Comparison of ENCODE assay signal across 10 mouse cellular contexts in the genomic region with DNA sequence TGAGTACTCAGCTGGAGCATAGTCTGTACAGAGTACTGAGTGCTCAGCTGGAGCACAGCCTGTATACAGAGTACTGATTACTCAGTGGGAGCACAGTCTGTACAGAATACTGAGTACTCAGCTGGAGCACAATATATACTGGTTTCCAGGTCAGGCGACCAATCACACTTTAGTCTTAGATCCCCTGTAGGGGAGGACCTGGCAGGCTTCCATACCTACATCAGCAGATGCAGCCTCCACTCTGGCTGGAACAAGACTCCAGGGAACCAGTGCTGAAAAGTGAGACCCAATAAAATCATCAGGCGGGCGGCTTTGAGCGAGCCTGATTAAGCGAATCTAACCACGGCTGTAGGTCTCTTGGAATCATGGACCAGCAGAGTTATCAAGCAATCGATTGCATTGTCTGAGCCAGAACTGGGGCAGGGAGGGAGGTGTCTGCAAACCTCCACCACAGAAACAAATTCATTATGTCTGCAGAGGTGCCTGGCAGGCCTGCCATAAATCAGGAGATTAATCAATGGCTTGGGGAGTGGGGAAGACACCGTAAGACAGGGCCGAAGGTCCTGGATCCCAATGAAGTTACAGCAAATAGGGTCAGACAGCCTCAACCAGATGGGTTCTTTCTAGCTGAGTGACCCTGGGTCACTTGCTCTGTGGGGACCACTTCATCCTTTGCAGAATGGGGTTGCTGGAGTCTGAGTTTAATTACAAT. TPM values are rescaled to one million over a fixed set of nuclear protein-coding genes. Genes with fewer than 3 reads are reported as not detected.
DNase-seq lines count a peak whose midpoint lies in the region; ATAC-seq and TF ChIP-seq lines count a peak whose summit lies in the region.
"Had no signal": no experiment of that assay in that cellular context is flagged by ENCODE, and none has a peak within 500 bp of the region (broad histone marks: within the 10 kb centered on the region; RNA-seq: fewer than 3 reads in every experiment).

No protein-coding gene starts in this region.

- H3K27ac ChIP-seq in midbrain, embryonic 10.5 days (replicated peaks), result peak overlapping the region; percentile 49
- H3K27ac ChIP-seq in stomach, embryonic 16.5 days (ENCODE audit: low read length), result no peak overlapping the region
- no peak overlapping the region for H3K27ac ChIP-seq in thymus, adult 2 months (ENCODE audit: control insufficient read depth, insufficient read depth, low read length)

- peaks cover 49% of the 10 kb centered on the region for H3K4me1 ChIP-seq in midbrain, embryonic 10.5 days
- no peaks in the 10 kb centered on the region for H3K4me1 ChIP-seq in stomach, embryonic 16.5 days (ENCODE audit: control insufficient read depth, insufficient read depth, low read length)
- H3K4me1 ChIP-seq in thymus, adult 2 months (replicated peaks; ENCODE audit: control insufficient read depth, insufficient read depth, low read length), result no peaks in the 10 kb centered on the region
- H3K4me1 ChIP-seq: megakaryocyte, embryonic 14.5 days had no signal

- TF ChIP-seq CTCF in thymus, adult 2 months (IDR thresholded peaks at IDR 0.05; ENCODE audit: borderline replicate concordance, control insufficient read depth, extremely low read depth, insufficient read depth, low read length, poor library complexity), result no peak

- peak; percentile 50; the same call in 1 of the 2 replicates for ATAC-seq in stomach, embryonic 16.5 days (ENCODE audit: insufficient read depth, low FRiP score)

- H3K4me3 ChIP-seq in midbrain, embryonic 10.5 days, result no peak overlapping the region
- H3K4me3 ChIP-seq in stomach, embryonic 16.5 days (replicated peaks; ENCODE audit: low read length), result no peak overlapping the region
- H3K4me3 ChIP-seq in thymus, adult 2 months (ENCODE audit: control insufficient read depth, insufficient read depth, low read length), result no peak overlapping the region
- H3K4me3 ChIP-seq: heart, embryonic 12.5 days had no signal

- H3K9ac ChIP-seq in stomach, embryonic 16.5 days (ENCODE audit: low read length), result no peak overlapping the region
- H3K9ac ChIP-seq: heart, embryonic 12.5 days had no signal

- 67% methylated on average over 9 of the region's 9 CpGs for WGBS in midbrain, embryonic 10.5 days
- whole genome bisulfite sequencing in stomach, embryonic 16.5 days, result 48% methylated on average over 9 of the region's 9 CpGs
- WGBS in thymus, adult 2 months, result 86% methylated on average over 9 of the region's 9 CpGs

- peak; percentile 26 to 47 for DNase-seq in kidney, postnatal 4 days
- no peak for DNase-seq in kidney, postnatal 25 days
- DNase-seq in forelimb bud, embryonic 11.5 days (ENCODE audit: low read depth, low spot score), result peak; percentile 51
- peak; percentile 36 for DNase-seq in midbrain, embryonic 10.5 days (ENCODE audit: low spot score)
- no peak for DNase-seq in right cerebral cortex, postnatal 14 days
- DNase-seq in thymus, adult 2 months, result no peak
- DNase-seq: kidney, adult 11 months had no signal

- no peak overlapping the region for H3K4me2 ChIP-seq in stomach, embryonic 16.5 days (ENCODE audit: low read depth, low read length)
- H3K4me2 ChIP-seq: heart, embryonic 12.5 days had no signal

- TF ChIP-seq POLR2A in thymus, adult 2 months (IDR thresholded peaks at IDR 0.05; ENCODE audit: control insufficient read depth, extremely low read depth, insufficient read depth, low read length, poor library complexity), result no peak

- H3K36me3 ChIP-seq in midbrain, embryonic 10.5 days, result no peaks in the 10 kb centered on the region
- H3K36me3 ChIP-seq in stomach, embryonic 16.5 days (ENCODE audit: control insufficient read depth, insufficient read depth, low read length), result no peaks in the 10 kb centered on the region
- no peaks in the 10 kb centered on the region for H3K36me3 ChIP-seq in thymus, adult 2 months (ENCODE audit: control insufficient read depth, insufficient read depth, low read length)
- H3K36me3 ChIP-seq: heart, embryonic 12.5 days had no signal

- peaks cover 3% of the 10 kb centered on the region; the same call in 1 of the 2 replicates for H3K9me3 ChIP-seq in midbrain, embryonic 10.5 days (replicated peaks)
- no peaks in the 10 kb centered on the region for H3K9me3 ChIP-seq in stomach, embryonic 16.5 days (replicated peaks; ENCODE audit: control insufficient read depth, low read length)

- no peaks in the 10 kb centered on the region for H3K27me3 ChIP-seq in midbrain, embryonic 10.5 days (ENCODE audit: low read depth, poor library complexity, severe bottlenecking)
- H3K27me3 ChIP-seq in stomach, embryonic 16.5 days (ENCODE audit: control insufficient read depth, insufficient read depth, low read length), result no peaks in the 10 kb centered on the region
- no peaks in the 10 kb centered on the region for H3K27me3 ChIP-seq in thymus, adult 2 months (ENCODE audit: control insufficient read depth, insufficient read depth, low read length)
- H3K27me3 ChIP-seq: heart, embryonic 12.5 days; megakaryocyte, embryonic 14.5 days had no signal

RNA-seq across cellular contexts. Expression of a gene that starts 42.0 kb away (rescaled TPM):
- polyA plus RNA-seq in midbrain, embryonic 10.5 days (2016; fragmentation: Nextera tagmentation; extraction: Ambion mirVana), result 9.2 and 11.8 TPM in 2 replicates
- polyA plus RNA-seq in stomach, embryonic 16.5 days (2015; fragmentation: Nextera tagmentation; extraction: Ambion mirVana), result 6.2 and 6.4 TPM in 2 replicates
- polyA plus RNA-seq in thymus, adult 2 months (2012; rRNA removed), result 1.2 and 1.6 TPM in 2 replicates

Comparison
In these comparisons a context has a peak if more than half of its experiments do, and no peak if none do; other contexts are left out.
1. DNase-seq: peak in kidney, postnatal 4 days (2 of 2), forelimb bud, embryonic 11.5 days (single experiment) and midbrain, embryonic 10.5 days (single experiment); none in kidney, postnatal 25 days (0 of 2), right cerebral cortex, postnatal 14 days (single experiment) and thymus, adult 2 months (single experiment).